Mouse (Mus musculus): ENCODE data around the gene Lrrc55. TPM values are rescaled to one million over a fixed set of nuclear protein-coding genes. Genes with fewer than 3 reads are reported as not detected.
A peak's percentile ranks its signal among the peaks of the same experiment; 100 is the strongest.

The Lrrc55 gene
- polyA plus RNA-seq, 1 experiment from 2014 or later = 15.8 TPM

- H3K27me3 ChIP-seq (ENCODE audit: control insufficient read depth, insufficient read depth, low read depth, low read length) = no peaks in the 10 kb centered on the region
- H3K27ac ChIP-seq (ENCODE audit: low read length) = no peak overlapping the region
- no peak overlapping the region for H3K9ac ChIP-seq (ENCODE audit: low read depth, low read length)
- H3K4me2 ChIP-seq (ENCODE audit: low read length) = no peak overlapping the region
- H3K4me3 ChIP-seq (ENCODE audit: low read depth, low read length) = no peak overlapping the region
- H3K36me3 ChIP-seq (ENCODE audit: control insufficient read depth, insufficient read depth, low read length) = no peaks in the 10 kb centered on the region
- 83% methylated on average over 4 of the region's 4 CpGs for WGBS
- no peak for ATAC-seq
- no peaks in the 10 kb centered on the region for H3K9me3 ChIP-seq (replicated peaks; ENCODE audit: control insufficient read depth, low read length, poor library complexity, severe bottlenecking)
- no peaks in the 10 kb centered on the region for H3K4me1 ChIP-seq (ENCODE audit: control insufficient read depth, insufficient read depth, low read length)
Observed at GRCm38 (mm10) chr2:85178139-85178800, 18.7 kb downstream of the Lrrc55 start.

GRCm38 (mm10) chr2:85173545-85173944 is 23.5 kb downstream of the Lrrc55 start:
- ATAC-seq = no peak
- H3K4me2 ChIP-seq (ENCODE audit: low read length) = no peak overlapping the region

GRCm38 (mm10) chr2:85172763-85173103 is 24.3 kb downstream of the Lrrc55 start:
- WGBS = 73% methylated on average over 2 of the region's 2 CpGs
- no peaks in the 10 kb centered on the region for H3K36me3 ChIP-seq (ENCODE audit: control insufficient read depth, insufficient read depth, low read length)
- no peak overlapping the region for H3K4me3 ChIP-seq (ENCODE audit: low read depth, low read length)
- no peaks in the 10 kb centered on the region for H3K9me3 ChIP-seq (replicated peaks; ENCODE audit: control insufficient read depth, low read length, poor library complexity, severe bottlenecking)
- no peak overlapping the region for H3K4me2 ChIP-seq (ENCODE audit: low read length)
- H3K4me1 ChIP-seq (ENCODE audit: control insufficient read depth, insufficient read depth, low read length) = no peaks in the 10 kb centered on the region
- no peaks in the 10 kb centered on the region for H3K27me3 ChIP-seq (ENCODE audit: control insufficient read depth, insufficient read depth, low read depth, low read length)
- H3K27ac ChIP-seq (ENCODE audit: low read length) = no peak overlapping the region
- no peak overlapping the region for H3K9ac ChIP-seq (ENCODE audit: low read depth, low read length)
- no peak for ATAC-seq

More at GRCm38 (mm10) chr2:85173545-85173944, 23.5 kb downstream of the Lrrc55 start:
- WGBS = 74% methylated on average over 6 of the region's 6 CpGs
- H3K9me3 ChIP-seq (replicated peaks; ENCODE audit: control insufficient read depth, low read length, poor library complexity, severe bottlenecking) = no peaks in the 10 kb centered on the region
- H3K36me3 ChIP-seq (ENCODE audit: control insufficient read depth, insufficient read depth, low read length) = no peaks in the 10 kb centered on the region
- no peaks in the 10 kb centered on the region for H3K27me3 ChIP-seq (ENCODE audit: control insufficient read depth, insufficient read depth, low read depth, low read length)
- no peak overlapping the region for H3K27ac ChIP-seq (ENCODE audit: low read length)
- H3K9ac ChIP-seq (ENCODE audit: low read depth, low read length) = no peak overlapping the region
- H3K4me3 ChIP-seq (ENCODE audit: low read depth, low read length) = no peak overlapping the region
- no peaks in the 10 kb centered on the region for H3K4me1 ChIP-seq (ENCODE audit: control insufficient read depth, insufficient read depth, low read length)

GRCm38 (mm10) chr2:85172071-85172762 is 24.8 kb downstream of the Lrrc55 start:
- Histone ChIP-seq H3K36me3 (ENCODE audit: control insufficient read depth, insufficient read depth, low read length) (no peaks in the 10 kb centered on the region), H3K27ac (ENCODE audit: low read length) (no peak overlapping the region), H3K4me2 (ENCODE audit: low read length) (no peak overlapping the region), H3K9me3 (replicated peaks; ENCODE audit: control insufficient read depth, low read length, poor library complexity, severe bottlenecking) (no peaks in the 10 kb centered on the region), H3K4me3 (ENCODE audit: low read depth, low read length) (no peak overlapping the region), H3K4me1 (ENCODE audit: control insufficient read depth, insufficient read depth, low read length) (no peaks in the 10 kb centered on the region), H3K27me3 (ENCODE audit: control insufficient read depth, insufficient read depth, low read depth, low read length) (no peaks in the 10 kb centered on the region), H3K9ac (ENCODE audit: low read depth, low read length) (no peak overlapping the region)
- 80% methylated on average over 3 of the region's 3 CpGs for WGBS
- ATAC-seq = no peak

GRCm38 (mm10) chr2:85168327-85168726 is 28.7 kb downstream of the Lrrc55 start:
- Histone ChIP-seq H3K4me1 (ENCODE audit: control insufficient read depth, insufficient read depth, low read length) (no peaks in the 10 kb centered on the region), H3K36me3 (ENCODE audit: control insufficient read depth, insufficient read depth, low read length) (no peaks in the 10 kb centered on the region), H3K27ac (ENCODE audit: low read length) (no peak overlapping the region), H3K4me2 (ENCODE audit: low read length) (no peak overlapping the region), H3K4me3 (ENCODE audit: low read depth, low read length) (no peak overlapping the region), H3K27me3 (ENCODE audit: control insufficient read depth, insufficient read depth, low read depth, low read length) (no peaks in the 10 kb centered on the region), H3K9me3 (replicated peaks; ENCODE audit: control insufficient read depth, low read length, poor library complexity, severe bottlenecking) (no peaks in the 10 kb centered on the region), H3K9ac (ENCODE audit: low read depth, low read length) (no peak overlapping the region)
- no peak for ATAC-seq
- WGBS = 95% methylated on average over 1 of the region's 1 CpGs

- WGBS = 62% methylated on average over 1 of the region's 1 CpGs
- H3K9ac ChIP-seq (ENCODE audit: low read depth, low read length) = no peak overlapping the region
- no peaks in the 10 kb centered on the region for H3K9me3 ChIP-seq (replicated peaks; ENCODE audit: control insufficient read depth, low read length, poor library complexity, severe bottlenecking)
- no peak overlapping the region for H3K4me3 ChIP-seq (ENCODE audit: low read depth, low read length)
- no peak overlapping the region for H3K4me2 ChIP-seq (ENCODE audit: low read length)
- no peaks in the 10 kb centered on the region for H3K36me3 ChIP-seq (ENCODE audit: control insufficient read depth, insufficient read depth, low read length)
- H3K27ac ChIP-seq (ENCODE audit: low read length) = no peak overlapping the region
- H3K27me3 ChIP-seq (ENCODE audit: control insufficient read depth, insufficient read depth, low read depth, low read length) = no peaks in the 10 kb centered on the region
- H3K4me1 ChIP-seq (ENCODE audit: control insufficient read depth, insufficient read depth, low read length) = no peaks in the 10 kb centered on the region
- ATAC-seq = no peak
Observed at GRCm38 (mm10) chr2:85167624-85168023, 29.4 kb downstream of the Lrrc55 start.

GRCm38 (mm10) chr2:85163311-85164047 is 33.5 kb downstream of the Lrrc55 start:
- Histone ChIP-seq H3K4me2 (ENCODE audit: low read length) (no peak overlapping the region), H3K9ac (ENCODE audit: low read depth, low read length) (no peak overlapping the region), H3K36me3 (ENCODE audit: control insufficient read depth, insufficient read depth, low read length) (no peaks in the 10 kb centered on the region), H3K4me1 (ENCODE audit: control insufficient read depth, insufficient read depth, low read length) (peaks cover 16% of the 10 kb centered on the region), H3K9me3 (replicated peaks; ENCODE audit: control insufficient read depth, low read length, poor library complexity, severe bottlenecking) (no peaks in the 10 kb centered on the region), H3K27ac (ENCODE audit: low read length) (no peak overlapping the region), H3K27me3 (ENCODE audit: control insufficient read depth, insufficient read depth, low read depth, low read length) (no peaks in the 10 kb centered on the region), H3K4me3 (ENCODE audit: low read depth, low read length) (no peak overlapping the region)
- no peak for ATAC-seq
- 62% methylated on average over 7 of the region's 7 CpGs for WGBS

- ATAC-seq = peak; percentile 61
- no peak overlapping the region for H3K4me3 ChIP-seq (ENCODE audit: low read depth, low read length)
- H3K4me2 ChIP-seq (ENCODE audit: low read length) = no peak overlapping the region
- H3K4me1 ChIP-seq (ENCODE audit: control insufficient read depth, insufficient read depth, low read length) = peaks cover 16% of the 10 kb centered on the region
- peak overlapping the region; percentile 43 for H3K27ac ChIP-seq (ENCODE audit: low read length)
- H3K27me3 ChIP-seq (ENCODE audit: control insufficient read depth, insufficient read depth, low read depth, low read length) = no peaks in the 10 kb centered on the region
- H3K36me3 ChIP-seq (ENCODE audit: control insufficient read depth, insufficient read depth, low read length) = no peaks in the 10 kb centered on the region
- WGBS = 0% methylated on average over 1 of the region's 1 CpGs
- no peaks in the 10 kb centered on the region for H3K9me3 ChIP-seq (replicated peaks; ENCODE audit: control insufficient read depth, low read length, poor library complexity, severe bottlenecking)
- no peak overlapping the region for H3K9ac ChIP-seq (ENCODE audit: low read depth, low read length)
Observed at GRCm38 (mm10) chr2:85161638-85162093, 35.3 kb downstream of the Lrrc55 start.

All from midbrain, embryonic 16.5 days (tissue).